Mouse (Mus musculus): ENCODE measurements around the gene Tmem165.
A peak's percentile ranks its signal among the peaks of the same experiment; 100 is the strongest.

The Tmem165 gene

DNA sequence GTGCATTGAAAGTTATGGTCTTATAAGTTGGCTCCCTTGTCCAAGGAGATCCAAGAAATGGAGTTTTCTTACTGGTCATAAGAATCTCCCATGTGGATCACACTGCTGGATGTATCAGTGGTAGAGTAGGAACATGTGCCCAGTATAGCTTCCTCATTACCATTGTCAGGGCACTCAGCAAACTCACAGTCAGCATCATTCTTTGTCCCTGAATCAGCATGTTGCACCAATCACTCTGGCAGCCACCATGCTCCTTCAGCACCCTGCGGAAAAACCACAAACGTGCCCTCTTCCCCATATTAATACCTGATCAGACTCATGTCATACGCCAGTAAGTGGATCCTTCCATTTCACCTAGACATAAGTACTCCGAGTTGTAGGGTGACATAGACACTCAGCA lies 8.6 kb upstream of the Tmem165 start:
- no peak for DNase-seq

DNA sequence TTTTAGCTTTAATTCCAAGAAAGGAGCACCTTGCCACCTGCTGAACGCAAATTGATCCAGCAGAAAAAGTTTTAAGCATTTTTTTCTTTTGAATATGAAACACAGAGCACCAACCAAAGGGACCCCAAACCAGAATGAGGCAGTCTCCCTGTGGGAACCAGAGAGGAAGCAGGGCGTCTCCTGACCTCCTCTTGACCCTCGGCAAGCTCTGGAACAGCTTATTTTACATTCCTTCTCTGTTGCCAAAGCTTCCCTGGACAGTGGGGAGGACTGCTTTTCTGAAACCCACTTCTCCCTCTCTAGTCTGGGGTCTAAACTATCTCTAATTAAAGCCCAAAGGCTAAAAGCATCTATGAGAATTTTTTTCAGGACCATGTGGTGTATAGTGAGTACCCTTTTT lies 7.3 kb upstream of the Tmem165 start:
- no peak for DNase-seq

DNA sequence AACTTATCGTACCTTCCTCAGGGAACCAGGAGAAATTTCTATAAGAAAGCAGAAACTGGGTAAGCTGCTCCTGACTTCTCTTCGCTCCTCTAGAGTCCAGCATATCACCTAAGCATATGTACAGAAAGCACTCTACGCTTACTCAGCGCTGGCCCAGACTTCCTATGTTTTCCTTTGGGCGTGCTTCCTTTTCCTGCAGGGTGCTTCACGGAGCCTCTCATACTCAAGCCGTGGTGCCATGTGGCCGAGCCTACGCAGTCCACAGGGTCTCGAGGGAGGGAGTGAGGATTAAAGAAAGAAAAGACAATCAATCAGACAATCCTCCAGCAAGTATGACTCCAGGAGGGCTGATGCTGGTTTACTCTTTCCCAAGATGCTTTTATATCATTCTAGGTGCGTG lies 6.8 kb upstream of the Tmem165 start:
- DNase-seq: no peak

DNA sequence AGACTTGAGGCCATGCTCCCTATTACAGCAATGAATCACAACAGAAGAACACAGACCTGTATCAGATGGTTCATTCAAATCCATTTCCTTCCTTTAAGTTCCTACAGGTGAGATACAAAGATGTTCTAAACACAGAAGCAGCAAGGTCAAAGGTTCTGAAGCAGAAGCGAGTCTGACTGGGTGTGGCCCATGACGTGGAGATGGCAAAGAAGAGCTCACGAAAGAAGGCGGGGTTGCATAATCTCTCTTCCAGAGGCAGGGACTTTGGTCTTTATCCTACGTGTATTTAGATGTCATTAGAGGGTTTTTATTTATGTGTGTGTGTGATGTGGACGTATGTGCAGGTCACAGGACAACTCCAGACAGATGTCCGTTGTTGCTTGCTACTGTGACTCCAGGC lies 6.0 kb upstream of the Tmem165 start:
- DNase-seq: no peak

DNA sequence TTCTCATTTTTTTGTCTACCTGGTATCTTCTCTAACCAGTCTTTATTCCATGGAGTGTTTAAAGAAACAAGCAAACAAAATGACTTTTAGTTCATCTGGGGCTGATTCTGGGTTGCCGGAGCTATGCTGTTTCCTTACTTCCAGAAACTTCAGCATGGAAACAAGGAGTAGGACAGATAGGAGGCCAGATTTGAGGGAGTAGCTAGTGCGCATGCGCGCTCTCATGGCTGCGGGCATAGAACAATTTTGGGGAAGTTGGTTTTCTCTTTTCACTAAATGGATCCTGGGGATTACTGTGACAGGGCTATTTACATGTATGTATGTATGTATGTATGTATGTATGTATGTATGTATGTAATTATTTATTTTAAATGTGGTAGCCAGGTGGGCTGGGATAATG lies 4.5 kb upstream of the Tmem165 start:
- DNase-seq: no peak

DNA sequence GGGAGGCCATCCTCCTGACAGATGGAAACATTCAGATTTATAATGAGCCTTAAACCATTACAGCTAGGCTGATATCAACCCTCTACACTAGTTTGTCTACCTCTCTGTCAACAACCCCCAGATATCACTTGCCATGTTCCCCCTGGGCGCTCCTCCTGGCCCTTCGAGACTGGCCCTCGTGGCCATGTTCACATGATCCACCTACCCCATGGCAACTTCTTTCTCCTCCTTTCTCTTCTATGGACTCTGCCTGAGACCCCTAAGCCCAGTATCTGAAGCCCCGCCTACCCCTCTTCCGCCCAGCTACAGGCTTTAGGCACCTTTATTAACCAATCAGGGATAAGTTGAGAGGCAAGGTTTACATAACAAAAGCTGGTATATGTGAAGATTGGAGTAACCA lies 3.9 kb upstream of the Tmem165 start:
- DNase-seq: no peak

DNA sequence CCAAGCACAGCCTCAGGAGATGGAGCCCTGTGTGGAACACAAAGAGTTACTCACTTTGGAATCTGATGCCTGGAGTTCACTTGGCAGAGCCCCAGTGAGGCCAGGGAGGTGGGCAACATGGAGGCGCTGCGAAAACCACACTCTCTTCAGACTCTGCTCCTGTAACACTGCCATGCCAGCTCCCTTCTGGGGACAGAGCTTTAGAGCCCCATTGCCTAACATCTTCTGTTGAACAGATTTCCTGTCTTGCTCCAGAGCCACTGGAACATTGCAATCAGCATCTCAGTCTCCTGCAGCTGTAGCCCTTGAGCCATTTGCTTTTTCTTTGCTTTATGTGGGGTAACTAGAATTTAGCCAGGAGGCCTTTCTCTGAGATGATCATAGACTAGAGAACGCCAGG lies 1.4 kb upstream of the Tmem165 start:
- DNase-seq: no peak

DNA sequence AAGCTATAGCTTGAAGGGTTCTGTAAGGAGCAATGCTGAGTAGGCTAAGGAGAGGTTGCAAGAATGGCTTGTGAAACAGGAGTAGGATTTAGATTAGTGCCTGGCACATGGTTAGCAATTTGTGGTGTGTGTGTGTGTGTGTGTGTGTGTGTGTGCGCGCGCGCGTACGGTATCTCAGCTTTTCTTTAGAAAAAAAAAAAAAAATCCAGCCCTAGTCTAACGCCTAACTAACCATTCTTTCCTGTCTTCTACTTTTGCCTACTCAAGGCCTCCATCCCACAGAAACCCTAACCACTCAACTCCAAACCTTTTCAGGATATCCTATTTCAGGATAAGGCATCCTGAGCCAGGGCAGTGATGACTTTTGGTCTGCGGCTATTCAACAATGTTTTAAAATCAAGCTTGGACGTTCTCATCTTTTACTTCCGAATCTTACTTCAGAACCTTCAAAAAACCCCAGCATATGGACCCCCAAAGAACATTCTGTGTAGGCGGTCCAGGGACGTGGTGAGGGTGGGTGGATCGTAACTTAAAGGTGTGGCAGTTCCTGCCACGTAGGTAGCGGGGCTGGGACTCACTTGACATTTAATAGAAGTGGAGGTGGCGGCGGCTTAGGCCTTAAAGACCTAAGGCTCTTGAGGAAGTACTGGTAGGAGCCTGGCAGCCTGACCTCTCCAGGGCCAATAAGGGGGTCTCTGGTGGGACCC lies 484 bp upstream of the Tmem165 start:
- no peak for DNase-seq

DNA sequence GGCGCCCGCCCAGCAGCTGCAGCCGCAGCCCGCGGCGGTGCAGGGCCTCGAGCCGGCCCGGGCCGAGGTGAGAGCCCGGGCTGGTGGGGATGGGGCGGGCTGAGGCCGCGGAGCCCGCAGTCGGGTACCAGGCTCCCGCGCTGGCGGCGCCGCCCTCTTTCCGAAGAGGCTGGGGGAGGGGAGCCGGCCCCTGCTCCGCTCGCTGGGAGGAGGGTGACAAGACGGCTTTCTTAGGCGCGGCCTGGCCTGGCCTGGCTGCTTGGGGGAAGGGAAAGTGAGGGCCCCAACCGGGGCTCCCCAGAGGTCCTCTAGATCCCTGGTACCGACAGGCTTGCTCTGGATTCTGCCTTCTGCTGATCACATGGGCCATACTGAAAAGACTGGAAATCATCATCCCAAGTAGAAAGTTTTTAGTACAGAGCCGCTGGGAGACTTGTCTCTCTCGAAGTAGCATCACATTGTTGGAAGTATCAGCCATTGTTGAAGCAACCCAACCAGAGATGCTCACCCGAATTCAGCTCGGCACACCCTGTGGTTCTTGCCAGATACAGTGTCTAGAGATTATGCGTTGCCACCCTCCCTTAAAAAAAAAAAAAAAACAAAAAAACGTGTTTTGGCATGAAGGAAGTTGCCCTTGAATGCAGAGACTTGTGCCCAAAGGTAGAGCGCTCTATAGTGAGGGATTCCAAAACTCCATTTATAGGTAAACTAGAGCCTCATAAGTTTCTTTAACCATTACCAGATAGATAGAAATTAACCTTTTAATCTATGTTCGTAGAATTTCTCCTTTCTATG lies 803 bp downstream of the Tmem165 start:
- DNase-seq: peak; percentile 83

DNA sequence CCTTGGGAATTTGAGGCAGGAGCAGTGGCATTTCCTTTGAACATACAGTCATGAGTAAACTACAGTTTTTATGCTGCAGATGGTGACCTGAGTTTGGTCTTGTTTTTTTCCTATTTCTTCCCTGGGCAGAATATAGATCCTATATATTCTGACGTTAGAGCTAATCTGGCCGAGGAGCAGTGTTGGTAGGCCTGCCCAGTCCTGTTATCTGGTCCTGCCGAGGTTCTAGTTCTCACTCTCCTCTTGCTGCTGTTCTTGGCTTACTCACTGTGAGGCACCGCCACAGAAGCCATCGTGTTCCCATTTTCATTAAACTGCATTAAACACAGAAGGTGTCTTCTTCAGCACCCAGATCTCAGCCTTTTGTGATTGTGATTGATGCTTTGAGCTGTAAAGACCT lies 4.2 kb downstream of the Tmem165 start:
- DNase-seq: no peak

DNA sequence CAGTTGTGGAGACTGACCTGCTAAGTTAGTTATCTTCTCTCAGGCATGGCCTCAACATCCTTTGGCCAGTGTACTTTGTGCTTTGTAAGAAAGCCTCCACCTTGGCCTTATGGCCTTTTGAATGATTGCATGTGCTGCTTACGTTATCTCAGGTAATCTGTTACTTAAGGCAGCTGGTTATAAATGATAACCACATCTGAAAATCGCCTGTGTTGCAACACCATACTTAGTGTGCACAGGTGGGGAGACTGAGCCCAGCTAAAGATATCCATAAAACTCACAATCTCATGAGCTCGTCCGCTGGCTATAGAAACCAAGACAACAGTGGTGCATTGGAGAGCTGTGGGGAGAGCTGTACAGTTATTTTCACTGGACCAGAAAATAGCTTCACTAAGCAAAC lies 6.9 kb downstream of the Tmem165 start:
- no peak for DNase-seq

DNA sequence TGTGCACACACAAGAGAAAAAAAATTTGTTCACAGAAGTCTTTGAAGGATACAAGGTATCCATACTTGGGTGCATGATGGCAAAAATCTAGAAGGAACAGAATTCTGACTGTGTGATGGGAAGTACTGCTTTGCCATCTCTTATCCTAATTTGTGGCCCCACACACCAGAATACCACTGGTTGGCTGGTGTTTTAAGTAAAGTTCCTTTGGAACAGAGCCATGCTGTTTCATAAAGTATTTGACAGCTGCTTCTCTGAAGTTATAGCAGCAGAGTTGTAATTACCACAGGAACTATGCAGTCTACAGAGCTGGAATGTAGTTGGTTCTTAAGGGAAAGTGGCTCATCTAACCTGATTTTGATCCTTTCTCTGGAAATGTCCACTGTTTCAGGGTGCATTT lies 9.4 kb downstream of the Tmem165 start:
- no peak for DNase-seq

DNA sequence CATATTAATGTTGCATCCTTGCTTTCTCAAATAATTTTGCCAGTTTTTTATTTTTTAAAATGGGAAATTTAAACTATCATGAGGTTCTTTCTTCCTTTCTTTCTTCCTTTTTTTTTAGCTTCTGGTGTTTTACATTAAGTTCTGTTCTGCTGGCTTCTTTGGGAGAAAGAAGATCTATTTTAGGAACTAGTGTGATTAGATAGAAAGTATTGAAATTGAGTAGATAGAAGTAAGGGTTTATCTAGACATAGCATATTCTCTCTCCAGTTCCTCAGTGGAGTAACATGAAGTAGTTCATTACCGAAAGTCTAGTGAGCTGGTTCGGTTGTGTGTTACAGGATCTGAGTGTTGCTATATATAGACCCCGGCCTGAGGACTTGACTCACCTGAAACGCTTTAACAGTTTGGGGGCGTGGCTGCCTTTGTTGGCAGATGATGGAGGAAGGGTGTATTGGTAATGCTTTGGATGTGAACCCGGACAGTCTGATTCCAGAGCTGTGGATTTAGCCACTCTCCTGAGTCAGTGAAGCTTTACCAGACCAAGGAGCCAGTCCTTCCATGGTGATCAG lies 10.8 kb downstream of the Tmem165 start:
- no peak for DNase-seq

DNA sequence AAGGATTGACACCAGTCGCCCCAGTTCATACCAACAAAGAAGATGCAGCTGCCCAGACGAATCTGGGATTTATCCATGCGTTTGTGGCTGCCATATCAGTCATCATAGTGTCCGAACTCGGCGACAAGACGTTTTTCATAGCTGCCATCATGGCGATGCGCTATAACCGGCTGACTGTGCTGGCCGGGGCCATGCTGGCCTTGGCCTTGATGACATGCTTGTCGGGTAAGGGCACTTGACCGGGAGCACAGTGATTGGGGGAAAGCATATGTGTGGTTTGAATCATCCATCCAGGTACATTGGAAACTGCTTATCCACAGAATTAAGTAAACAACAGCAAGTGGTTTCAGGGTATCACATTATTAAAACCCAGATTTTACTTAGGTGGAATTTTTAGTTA lies 15.7 kb downstream of the Tmem165 start:
- no peak for DNase-seq

DNA sequence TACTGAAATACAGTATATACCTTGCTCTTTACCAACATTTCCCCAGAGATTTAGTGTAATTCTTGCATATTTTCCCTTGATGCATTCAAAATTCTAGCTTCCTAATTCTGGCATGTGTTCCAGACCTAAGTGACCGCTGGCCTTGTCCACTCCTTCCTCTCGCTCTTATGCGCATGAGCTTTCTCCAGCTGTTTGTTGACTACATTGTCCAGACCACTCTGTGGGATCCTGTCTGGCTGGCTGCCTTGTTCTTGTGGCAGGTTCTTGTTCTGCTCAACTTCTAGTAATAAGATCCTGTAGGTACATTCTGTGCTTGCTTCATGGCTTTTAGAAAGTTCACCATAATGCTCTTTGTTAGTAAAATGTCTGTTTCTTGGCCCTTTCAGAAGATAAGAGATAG lies 19.5 kb downstream of the Tmem165 start:
- DNase-seq: no peak

DNA sequence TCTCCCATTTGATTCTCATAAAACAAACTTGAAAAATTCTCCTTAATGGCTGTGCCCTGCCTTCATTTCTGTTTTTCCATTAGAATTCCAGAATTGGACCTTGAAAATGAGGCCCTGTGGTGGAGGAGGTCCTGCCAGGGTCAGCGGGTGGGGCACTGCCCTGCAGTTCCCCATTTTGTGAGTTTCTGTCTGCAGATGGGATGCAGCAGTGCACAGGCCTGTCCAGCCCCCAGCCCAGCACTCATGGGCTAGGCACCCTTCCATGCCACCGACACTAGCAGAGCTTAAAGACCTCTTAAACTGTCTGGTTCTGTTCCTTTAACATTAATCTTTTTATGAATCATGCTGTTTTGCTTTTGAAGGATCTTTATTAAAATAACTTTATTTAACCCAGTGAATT lies 22.2 kb downstream of the Tmem165 start:
- no peak for DNase-seq

DNA sequence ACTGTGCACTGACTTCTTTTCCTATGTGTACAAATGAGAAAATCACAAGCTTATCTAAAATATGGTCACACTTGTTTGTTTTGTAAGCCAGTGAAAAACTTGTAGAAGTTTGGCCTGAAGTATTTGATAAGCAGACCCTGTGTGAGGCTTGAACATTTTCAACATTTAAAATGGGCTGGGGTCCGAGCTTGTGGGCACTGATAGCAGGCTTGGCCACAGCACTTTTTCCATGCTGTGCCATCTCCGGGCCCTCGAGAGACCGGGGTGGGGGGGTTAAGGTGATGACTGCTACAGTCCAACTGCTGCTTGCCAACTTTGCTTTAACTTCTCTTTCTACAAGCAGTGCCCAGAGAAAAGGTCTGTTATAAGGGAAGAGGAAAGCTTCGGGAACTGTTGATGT lies 24.4 kb downstream of the Tmem165 start:
- DNase-seq: no peak

DNA sequence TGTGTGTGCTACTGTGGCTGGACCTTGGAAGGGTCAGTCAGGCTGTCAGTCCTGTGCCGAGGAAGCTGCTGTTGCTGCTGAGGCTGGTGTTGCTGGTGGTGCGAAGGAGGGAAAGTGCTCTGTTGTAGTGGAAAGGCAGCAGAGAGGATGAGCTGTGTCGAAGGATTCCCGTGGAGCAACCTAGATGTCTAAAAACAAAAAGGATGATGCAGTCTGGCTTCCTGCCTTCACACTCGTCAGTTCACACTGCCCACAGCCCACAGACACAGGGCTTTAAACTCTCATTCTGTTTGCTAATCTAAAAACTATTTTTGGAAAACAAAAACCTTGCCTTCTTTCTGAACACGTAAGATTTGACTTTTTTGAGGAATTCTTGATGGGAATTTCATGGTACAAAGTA lies 33.0 kb downstream of the Tmem165 start:
- no peak for DNase-seq

DNA sequence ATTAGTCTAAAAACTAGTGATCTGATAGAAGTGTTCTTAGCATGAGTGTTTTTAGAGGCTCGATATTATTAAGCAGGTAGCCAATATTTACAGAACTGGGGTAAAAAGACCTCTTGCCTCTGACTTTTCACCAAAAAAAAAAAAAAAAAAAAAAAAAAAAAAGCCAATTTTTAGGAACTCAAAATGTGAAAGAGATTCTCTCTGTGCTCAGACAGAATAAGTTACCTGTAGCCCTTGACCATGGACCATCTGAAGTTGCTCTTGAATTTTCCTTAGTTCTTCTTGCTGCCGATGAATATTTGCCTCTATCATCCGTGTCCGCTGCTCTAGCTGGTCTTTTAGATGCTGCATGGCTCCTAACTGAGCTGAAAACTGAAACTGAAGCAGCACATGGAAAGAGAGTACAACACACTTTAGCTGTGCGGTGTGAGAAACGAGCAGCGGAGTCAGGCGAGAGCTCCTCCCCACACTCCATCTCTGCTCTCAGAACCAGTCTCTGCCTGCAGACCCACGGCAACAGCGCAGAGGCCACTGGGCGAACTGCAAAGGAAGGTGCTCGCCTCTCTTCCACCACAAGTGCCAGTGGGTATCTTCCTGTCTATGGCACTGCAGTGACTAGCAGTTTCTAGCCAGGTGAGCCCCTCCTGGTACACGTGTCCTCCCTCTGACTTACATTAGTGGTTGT lies 47.6 kb downstream of the Tmem165 start:
- no peak for DNase-seq

DNA sequence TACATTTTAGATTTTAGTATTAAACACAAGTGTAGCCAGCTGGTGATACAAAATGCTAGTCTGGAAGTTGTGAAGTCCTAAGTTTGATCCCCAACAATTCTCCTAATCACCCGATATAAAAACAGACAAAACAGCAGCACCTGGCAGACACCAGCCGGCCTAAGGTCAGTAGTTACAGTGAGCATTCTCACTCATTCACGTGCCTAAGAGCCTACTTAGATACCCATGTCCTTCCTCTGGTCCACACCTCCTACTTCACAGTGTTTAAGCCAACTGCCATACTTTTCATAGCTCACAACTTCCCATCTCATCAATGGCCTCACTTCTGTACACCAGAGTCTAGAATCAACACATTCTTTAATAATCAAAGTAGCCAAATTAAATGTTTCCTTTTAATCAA lies 59.6 kb downstream of the Tmem165 start:
- DNase-seq: no peak

DNA sequence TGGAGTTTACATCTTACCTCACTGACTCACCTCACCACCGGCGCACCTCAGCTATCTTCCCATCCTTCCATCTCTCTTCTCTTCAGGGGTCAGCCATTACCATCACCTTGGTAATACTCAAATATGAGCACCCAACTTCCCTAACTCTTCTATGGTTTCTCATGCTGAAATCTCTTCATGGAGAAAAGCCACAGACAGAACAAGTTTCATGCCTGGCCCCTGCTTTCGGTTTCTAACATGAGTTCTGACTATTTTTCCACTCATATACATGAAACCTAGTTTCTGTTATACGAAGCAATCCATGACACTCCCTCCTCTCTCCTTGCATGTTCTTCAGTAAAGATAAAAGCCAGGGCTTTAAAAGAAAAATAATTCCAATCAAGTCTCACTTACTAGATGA lies 60.2 kb downstream of the Tmem165 start:
- no peak for DNase-seq

DNA sequence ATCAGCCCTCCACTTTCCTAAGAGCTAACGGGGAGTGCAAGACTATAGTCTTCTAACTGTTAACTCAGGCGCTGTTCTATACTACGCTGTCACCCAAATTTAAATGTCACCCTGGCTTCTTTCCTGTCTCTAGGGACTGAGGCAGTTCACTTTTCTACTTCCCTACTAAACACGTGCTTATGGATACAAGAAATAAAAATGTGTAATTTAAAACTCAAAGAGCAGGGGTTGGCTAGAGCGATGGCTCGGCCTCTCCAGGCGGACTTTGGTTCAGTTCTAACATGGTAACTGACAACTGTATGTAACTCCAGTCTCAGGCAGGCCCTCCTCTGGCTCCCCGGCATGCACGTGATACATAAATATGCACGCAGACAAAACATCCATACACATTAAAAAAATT lies 60.8 kb downstream of the Tmem165 start:
- DNase-seq: no peak

DNA sequence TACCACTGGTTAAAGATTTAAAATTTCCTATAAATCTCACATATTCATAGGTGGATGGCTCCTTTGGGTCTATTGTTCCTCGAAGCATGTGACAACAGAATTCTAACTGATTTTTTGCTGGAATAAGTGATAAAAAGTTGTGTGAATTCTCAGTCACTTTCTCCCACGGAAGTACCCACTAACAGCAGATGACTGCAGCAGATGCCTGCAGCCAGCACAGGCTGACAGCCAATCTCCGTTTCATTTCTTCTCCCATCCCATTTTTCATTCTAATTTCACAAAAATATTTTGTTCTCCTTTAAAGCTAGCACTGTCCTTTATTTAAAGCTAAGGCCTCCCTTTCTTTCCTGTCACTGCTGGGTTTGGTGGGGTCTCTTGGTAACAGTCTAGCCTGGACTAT lies 61.7 kb downstream of the Tmem165 start:
- no peak for DNase-seq

DNA sequence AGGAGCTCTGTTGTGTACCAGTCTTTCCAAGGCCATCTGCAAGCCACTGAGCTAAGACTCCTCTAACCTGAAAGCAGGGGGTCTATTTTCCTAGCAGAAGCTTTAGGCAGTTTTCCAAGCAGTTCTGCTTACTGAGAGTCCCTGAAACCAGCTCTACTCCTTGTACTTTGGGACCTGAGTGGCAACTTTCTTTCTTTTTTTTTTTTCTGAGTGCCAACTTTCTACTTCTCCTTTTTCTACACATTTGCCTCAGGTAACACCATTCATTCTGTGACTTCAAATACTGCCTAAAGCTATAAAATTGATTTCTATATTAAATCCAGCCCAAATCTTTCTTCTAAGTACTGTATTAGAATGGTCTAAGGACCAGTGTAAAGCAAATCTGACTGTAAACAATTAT lies 62.9 kb downstream of the Tmem165 start:
- no peak for DNase-seq
